Mouse (Mus musculus): Measurements from ENCODE around the gene Gm8237. TPM values are rescaled to one million over a fixed set of nuclear protein-coding genes. Genes with fewer than 3 reads are reported as not detected.
"Not testable (repeated sequence)": the region's sequence is repeated elsewhere in the genome, so short reads cannot be mapped to it uniquely, and the experiment has no call there.

Gm8237 gene
- polyA plus RNA-seq (2015; fragmentation: Nextera tagmentation; extraction: Ambion mirVana) = 0.13 and 0.24 TPM in 2 replicates

DNA sequence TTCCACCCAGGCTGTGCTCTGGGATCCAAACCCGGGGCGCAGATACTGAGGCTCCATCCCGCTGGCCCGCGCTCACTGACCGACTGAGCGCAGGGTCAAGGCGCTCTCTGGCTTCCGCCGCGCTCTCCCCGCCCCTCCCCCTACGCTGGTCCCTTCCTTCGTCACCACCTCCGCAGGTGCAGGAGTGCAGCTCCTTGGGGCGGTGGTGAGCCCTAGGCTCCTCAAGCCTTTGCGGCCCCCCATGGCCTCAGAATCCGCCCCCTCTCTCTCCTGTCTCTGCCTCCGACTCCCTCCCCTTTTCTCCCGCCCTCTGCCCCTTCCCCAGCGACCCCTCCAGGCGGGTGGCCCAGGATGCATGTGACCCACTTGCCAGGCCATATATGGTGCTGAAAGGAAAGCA lies at the start of gene Gm8237:
Gene Gm8237 (minus strand): TSS at position 142 of the 400 bp plus-strand sequence.
- H3K36me3 ChIP-seq (ENCODE audit: control insufficient read depth, insufficient read depth, low read length); H3K9me3 ChIP-seq (ENCODE audit: control insufficient read depth, low read length); H3K27ac ChIP-seq (ENCODE audit: low read length); H3K9ac ChIP-seq (ENCODE audit: low read length); ATAC-seq (ENCODE audit: low read depth); H3K27me3 ChIP-seq (ENCODE audit: control insufficient read depth, insufficient read depth, low read depth, low read length); H3K4me1 ChIP-seq (replicated peaks; ENCODE audit: control insufficient read depth, insufficient read depth, low read length): not testable (repeated sequence)
- Histone ChIP-seq H3K4me3 (ENCODE audit: low read length) (peak within 1 kb of the TSS; percentile 42), H3K4me2 (ENCODE audit: low read depth, low read length) (peak within 1 kb of the TSS; percentile 55)
- WGBS = 2% methylated on average over 9 of the region's 22 CpGs

DNA sequence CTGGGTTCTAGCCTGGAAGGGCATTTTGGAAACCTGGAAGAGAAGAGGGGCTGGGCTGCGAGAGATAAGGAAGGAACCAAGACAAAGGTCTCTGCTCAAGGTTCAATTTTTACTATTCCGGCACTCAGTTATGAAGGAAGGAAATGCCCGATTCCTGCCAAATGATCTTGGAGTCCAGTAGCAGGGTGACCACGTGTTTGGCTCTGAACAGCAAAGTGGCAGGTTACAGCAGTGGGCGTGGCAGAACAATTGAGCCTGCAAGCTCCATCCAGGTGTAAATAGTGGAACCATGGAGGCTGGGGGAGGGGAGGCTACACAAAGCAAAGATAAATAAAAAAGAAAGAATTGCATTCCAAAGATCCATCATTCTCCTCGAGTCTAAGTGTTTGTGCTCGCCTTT lies 43.1 kb upstream of the Gm8237 start:
- H3K27me3 ChIP-seq (ENCODE audit: control insufficient read depth, insufficient read depth, low read depth, low read length); H3K9ac ChIP-seq (ENCODE audit: low read length); H3K4me1 ChIP-seq (replicated peaks; ENCODE audit: control insufficient read depth, insufficient read depth, low read length); ATAC-seq (ENCODE audit: low read depth); H3K9me3 ChIP-seq (ENCODE audit: control insufficient read depth, low read length); H3K4me2 ChIP-seq (ENCODE audit: low read depth, low read length); H3K4me3 ChIP-seq (ENCODE audit: low read length); H3K36me3 ChIP-seq (ENCODE audit: control insufficient read depth, insufficient read depth, low read length); H3K27ac ChIP-seq (ENCODE audit: low read length): not testable (repeated sequence)
- whole genome bisulfite sequencing = 65% methylated on average over 7 of the region's 7 CpGs

DNA sequence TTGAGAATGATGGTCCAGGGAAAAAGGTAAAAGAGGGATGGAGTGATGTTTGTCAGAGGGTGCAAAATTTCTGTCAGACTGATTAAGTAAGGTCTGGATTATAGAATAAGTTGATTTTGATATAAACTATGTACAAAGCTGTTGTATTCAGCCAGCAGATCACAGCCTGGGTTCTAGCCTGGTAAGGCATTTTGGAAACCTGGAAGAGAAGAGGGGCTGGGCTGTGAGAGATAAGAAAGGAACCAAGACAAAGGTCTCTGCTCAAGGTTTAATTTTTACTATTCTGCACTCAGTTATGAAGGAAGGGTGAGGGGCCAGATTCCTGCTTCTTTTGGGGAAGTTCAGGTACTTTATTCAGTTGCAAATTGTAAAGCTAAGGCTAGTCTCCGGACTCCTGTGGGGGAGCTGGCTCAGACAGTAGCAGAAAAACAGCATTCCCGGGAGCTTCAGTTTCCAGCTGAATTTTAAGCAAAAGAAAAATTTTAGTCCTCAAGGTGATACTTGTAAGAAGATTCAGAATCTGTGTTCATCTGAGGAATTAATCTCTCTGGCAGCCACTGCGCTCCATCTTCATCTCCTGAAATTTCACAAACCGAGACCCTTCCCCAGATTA lies 38.3 kb upstream of the Gm8237 start:
- ATAC-seq (ENCODE audit: low read depth); H3K4me3 ChIP-seq (ENCODE audit: low read length); H3K4me2 ChIP-seq (ENCODE audit: low read depth, low read length); H3K9me3 ChIP-seq (ENCODE audit: control insufficient read depth, low read length); H3K9ac ChIP-seq (ENCODE audit: low read length); H3K27me3 ChIP-seq (ENCODE audit: control insufficient read depth, insufficient read depth, low read depth, low read length); H3K27ac ChIP-seq (ENCODE audit: low read length); H3K36me3 ChIP-seq (ENCODE audit: control insufficient read depth, insufficient read depth, low read length); H3K4me1 ChIP-seq (replicated peaks; ENCODE audit: control insufficient read depth, insufficient read depth, low read length): not testable (repeated sequence)
- 80% methylated on average over 4 of the region's 4 CpGs for WGBS

DNA sequence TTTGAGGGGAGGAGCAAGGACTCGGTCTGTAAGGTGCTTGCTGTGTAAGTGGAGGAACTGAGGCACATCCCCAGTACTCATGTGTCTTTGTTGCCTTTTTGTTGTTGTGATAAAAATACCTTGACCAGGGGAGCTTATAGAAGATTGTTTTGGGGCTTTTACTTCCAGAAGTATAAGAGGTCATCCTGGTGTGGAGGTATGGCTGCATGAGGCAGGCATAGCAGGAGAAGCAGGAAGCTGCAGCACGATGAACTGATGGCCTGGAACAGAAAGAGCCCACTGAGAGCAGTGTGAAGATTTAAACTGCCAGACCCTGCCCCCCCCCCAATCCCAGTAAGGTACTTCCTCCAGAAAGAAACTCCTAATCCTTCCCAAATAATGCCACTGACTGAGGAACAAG lies 33.5 kb upstream of the Gm8237 start:
- ATAC-seq (ENCODE audit: low read depth); H3K27me3 ChIP-seq (ENCODE audit: control insufficient read depth, insufficient read depth, low read depth, low read length); H3K27ac ChIP-seq (ENCODE audit: low read length); H3K4me2 ChIP-seq (ENCODE audit: low read depth, low read length); H3K9me3 ChIP-seq (ENCODE audit: control insufficient read depth, low read length); H3K4me3 ChIP-seq (ENCODE audit: low read length); H3K9ac ChIP-seq (ENCODE audit: low read length); H3K4me1 ChIP-seq (replicated peaks; ENCODE audit: control insufficient read depth, insufficient read depth, low read length); H3K36me3 ChIP-seq (ENCODE audit: control insufficient read depth, insufficient read depth, low read length): not testable (repeated sequence)
- WGBS = 66% methylated on average over 2 of the region's 2 CpGs

DNA sequence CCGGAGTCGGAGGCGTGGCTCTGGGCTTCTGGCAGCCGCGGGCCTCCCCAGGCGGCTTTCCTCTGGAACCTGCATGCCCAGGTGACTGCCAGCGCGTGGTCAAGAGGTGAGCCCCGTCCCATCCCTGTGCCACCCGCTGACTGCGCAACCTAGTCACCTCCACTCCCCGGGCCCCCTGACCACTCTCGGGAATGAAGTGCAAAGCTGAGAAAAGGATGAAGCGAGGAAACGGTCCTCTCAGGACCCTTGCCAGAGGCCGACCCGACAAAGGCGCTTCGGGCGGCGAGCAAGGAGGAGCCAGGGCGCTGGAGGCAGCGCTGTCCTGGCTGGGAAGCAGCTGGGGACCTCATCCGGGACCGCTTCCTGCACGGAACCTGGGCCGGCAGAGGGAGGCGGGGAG lies 391 bp downstream of the Gm8237 start:
- H3K4me3 ChIP-seq (ENCODE audit: low read length) = peak overlapping the region; percentile 42
- not testable (repeated sequence) for ATAC-seq (ENCODE audit: low read depth); H3K4me1 ChIP-seq (replicated peaks; ENCODE audit: control insufficient read depth, insufficient read depth, low read length); H3K9ac ChIP-seq (ENCODE audit: low read length); H3K36me3 ChIP-seq (ENCODE audit: control insufficient read depth, insufficient read depth, low read length); H3K27ac ChIP-seq (ENCODE audit: low read length); H3K27me3 ChIP-seq (ENCODE audit: control insufficient read depth, insufficient read depth, low read depth, low read length); H3K9me3 ChIP-seq (ENCODE audit: control insufficient read depth, low read length)
- peak overlapping the region; percentile 55 for H3K4me2 ChIP-seq (ENCODE audit: low read depth, low read length)
- WGBS = 1% methylated on average over 15 of the region's 28 CpGs

DNA sequence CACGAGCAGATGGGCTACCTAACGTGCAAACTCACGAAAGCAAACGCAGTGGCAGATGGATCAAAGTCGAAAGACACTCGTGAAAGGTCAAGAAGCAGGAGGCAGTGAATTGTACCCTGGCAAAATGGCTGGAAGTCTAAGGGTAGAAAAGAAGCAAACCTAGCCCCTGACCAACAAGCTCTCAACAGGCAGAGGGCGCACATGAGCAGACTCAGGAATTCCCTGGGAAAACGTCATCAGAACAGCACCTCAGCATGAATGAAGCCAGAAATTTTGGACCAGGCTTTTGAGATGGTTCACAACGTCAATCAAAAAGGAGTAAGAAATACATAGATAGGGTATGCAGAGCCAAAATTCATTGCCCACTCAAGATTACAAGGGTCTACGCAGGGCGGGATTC lies 1.0 kb downstream of the Gm8237 start:
- H3K27ac ChIP-seq (ENCODE audit: low read length); H3K9me3 ChIP-seq (ENCODE audit: control insufficient read depth, low read length); H3K36me3 ChIP-seq (ENCODE audit: control insufficient read depth, insufficient read depth, low read length); H3K27me3 ChIP-seq (ENCODE audit: control insufficient read depth, insufficient read depth, low read depth, low read length); H3K4me1 ChIP-seq (replicated peaks; ENCODE audit: control insufficient read depth, insufficient read depth, low read length); H3K9ac ChIP-seq (ENCODE audit: low read length); H3K4me2 ChIP-seq (ENCODE audit: low read depth, low read length); H3K4me3 ChIP-seq (ENCODE audit: low read length); ATAC-seq (ENCODE audit: low read depth): not testable (repeated sequence)
- WGBS = 11% methylated on average over 5 of the region's 11 CpGs

DNA sequence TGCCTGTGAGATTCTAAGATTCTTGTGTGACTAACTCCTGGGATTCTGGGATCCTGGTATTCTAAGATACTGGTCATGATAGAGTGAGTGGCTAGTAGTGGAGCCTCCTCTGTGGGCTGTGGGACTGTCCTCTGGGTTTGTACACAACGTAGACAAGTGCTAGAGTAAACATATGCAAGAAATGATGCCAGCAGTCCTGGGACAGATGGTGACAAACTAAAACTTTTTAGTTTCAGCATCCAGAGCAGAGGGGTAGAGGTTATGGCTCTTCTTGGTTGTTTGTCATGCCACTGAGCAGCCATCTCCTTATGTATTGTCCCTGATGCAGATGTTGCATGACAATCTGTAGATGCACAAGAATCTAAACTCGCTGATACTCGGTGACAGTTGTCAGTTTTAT lies 24.3 kb downstream of the Gm8237 start:
- H3K9me3 ChIP-seq (ENCODE audit: control insufficient read depth, low read length); H3K4me3 ChIP-seq (ENCODE audit: low read length); H3K27ac ChIP-seq (ENCODE audit: low read length); H3K4me2 ChIP-seq (ENCODE audit: low read depth, low read length); ATAC-seq (ENCODE audit: low read depth); H3K9ac ChIP-seq (ENCODE audit: low read length); H3K4me1 ChIP-seq (replicated peaks; ENCODE audit: control insufficient read depth, insufficient read depth, low read length); H3K36me3 ChIP-seq (ENCODE audit: control insufficient read depth, insufficient read depth, low read length); H3K27me3 ChIP-seq (ENCODE audit: control insufficient read depth, insufficient read depth, low read depth, low read length): not testable (repeated sequence)
- WGBS = 68% methylated on average over 3 of the region's 3 CpGs

DNA sequence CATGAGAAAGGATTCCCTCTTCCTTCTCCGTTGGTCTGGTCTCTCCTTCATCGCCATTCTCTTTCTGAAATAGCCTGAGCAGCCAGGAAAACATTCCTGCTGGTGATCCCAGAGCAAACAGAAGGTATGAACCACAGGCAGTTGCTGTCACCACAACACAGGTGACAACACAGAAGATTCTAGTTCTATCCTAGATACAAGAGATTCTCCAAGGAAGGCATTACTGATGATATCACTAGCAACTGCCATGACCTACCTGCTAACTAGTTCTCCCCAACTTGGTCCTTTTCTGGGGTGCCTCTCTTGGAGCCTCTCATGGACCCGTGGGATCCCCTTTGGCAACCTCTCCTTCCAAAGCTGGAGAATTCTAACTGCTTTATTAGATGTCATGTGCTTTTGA lies 50.0 kb downstream of the Gm8237 start, which contains the start of gene Gm3424:
Gene Gm3424 (minus strand): TSS at position 101 of the 400 bp plus-strand sequence.
- H3K9ac ChIP-seq (ENCODE audit: low read length); ATAC-seq (ENCODE audit: low read depth); H3K9me3 ChIP-seq (ENCODE audit: control insufficient read depth, low read length); H3K4me2 ChIP-seq (ENCODE audit: low read depth, low read length); H3K27me3 ChIP-seq (ENCODE audit: control insufficient read depth, insufficient read depth, low read depth, low read length); H3K4me1 ChIP-seq (replicated peaks; ENCODE audit: control insufficient read depth, insufficient read depth, low read length); H3K4me3 ChIP-seq (ENCODE audit: low read length); H3K36me3 ChIP-seq (ENCODE audit: control insufficient read depth, insufficient read depth, low read length); H3K27ac ChIP-seq (ENCODE audit: low read length): not testable (repeated sequence)
- WGBS = no CpG with 5 or more reads among the region's 3 CpGs

DNA sequence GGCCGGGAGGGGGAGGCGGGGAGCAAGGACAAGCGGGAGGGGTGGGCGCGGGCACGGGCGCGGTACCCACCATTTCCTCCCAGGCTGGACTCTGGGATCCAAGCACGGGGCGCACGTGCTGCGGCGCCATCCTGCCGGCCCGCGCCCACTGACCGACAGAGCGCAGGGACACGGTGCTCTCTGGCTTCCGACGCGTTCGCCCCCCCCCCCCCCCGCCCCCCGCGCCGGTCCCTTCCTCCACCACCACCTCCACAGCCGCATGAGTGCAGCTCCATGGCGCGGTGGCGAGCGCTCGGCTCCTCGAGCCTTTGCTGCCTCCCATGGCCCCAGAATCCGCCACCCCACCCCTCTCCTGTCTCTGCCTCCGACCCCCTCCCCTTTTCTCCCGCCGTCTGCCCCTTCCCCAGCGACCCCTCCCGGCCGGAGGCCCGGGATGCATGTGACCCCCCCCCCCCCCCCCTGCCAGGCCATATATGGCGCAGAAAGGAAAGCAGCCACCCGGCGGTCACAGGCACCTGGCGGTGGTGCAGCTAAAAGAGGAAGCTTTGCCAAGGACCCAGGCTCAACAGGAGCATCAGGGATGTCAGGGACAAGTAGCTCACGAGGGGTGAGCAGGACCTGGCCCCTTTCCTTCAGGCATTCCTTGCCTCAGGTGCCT lies 67.4 kb downstream of the Gm8237 start:
- not testable (repeated sequence) for H3K27ac ChIP-seq (ENCODE audit: low read length); H3K36me3 ChIP-seq (ENCODE audit: control insufficient read depth, insufficient read depth, low read length); H3K4me2 ChIP-seq (ENCODE audit: low read depth, low read length); H3K9ac ChIP-seq (ENCODE audit: low read length); H3K4me3 ChIP-seq (ENCODE audit: low read length); H3K9me3 ChIP-seq (ENCODE audit: control insufficient read depth, low read length); H3K4me1 ChIP-seq (replicated peaks; ENCODE audit: control insufficient read depth, insufficient read depth, low read length); H3K27me3 ChIP-seq (ENCODE audit: control insufficient read depth, insufficient read depth, low read depth, low read length)
- peak; percentile 51; the same call in 1 of the 2 replicates for ATAC-seq (ENCODE audit: low read depth)
- WGBS = no CpG with 5 or more reads among the region's 47 CpGs

Measured in lung, embryonic 16.5 days (tissue).